Mouse (Mus musculus) liver, postnatal 0 days (tissue): Measurements from ENCODE around the gene Dhps. TPM values are rescaled to one million over a fixed set of nuclear protein-coding genes. Genes with fewer than 3 reads are reported as not detected.

ENCODE experiments used
- ATAC-seq: fragments of 200-750 bp; cut with Nextera tagmentation; 2 replicates; pipeline ENCODE4 v1.8.0; 2017; ENCODE audit warnings: mild to moderate bottlenecking, moderate library complexity
- DNase-seq: peaks from one replicate; pipeline ENCODE4 v3.0.0-alpha.2; 2016
- H3K27ac ChIP-seq: fragments of 300-500 bp; sonication (generic); 2 replicates; pipeline ENCODE4 v1.5.1; 2014; ENCODE audit warnings: antibody characterized with exemption, moderate library complexity, mild to moderate bottlenecking, low read depth
- H3K27me3 ChIP-seq: fragments of 300-500 bp; sonication (generic); 2 replicates; pipeline ENCODE4 v1.6.1; 2014; ENCODE audit warnings: low read length, control low read depth, mixed read lengths; ENCODE audit not compliant: insufficient read depth
- H3K36me3 ChIP-seq: fragments of 300-500 bp; sonication (generic); replicated peaks from 2 replicates; pipeline ENCODE4 v1.6.1; 2014; ENCODE audit warnings: mild to moderate bottlenecking, control low read depth, low read length, moderate library complexity, mixed read lengths; ENCODE audit not compliant: insufficient read depth
- H3K4me1 ChIP-seq: fragments of 300-500 bp; sonication (generic); 2 replicates; pipeline ENCODE4 v1.6.1; 2014; ENCODE audit warnings: antibody characterized with exemption, mild to moderate bottlenecking, control low read depth; ENCODE audit not compliant: insufficient read depth
- H3K4me2 ChIP-seq: fragments of 300-500 bp; sonication (generic); 2 replicates; pipeline ENCODE4 v1.6.1; 2014; ENCODE audit warnings: low read depth, mild to moderate bottlenecking, low read length, moderate library complexity, mixed read lengths
- H3K4me3 ChIP-seq: fragments of 300-500 bp; sonication (generic); 2 replicates; pipeline ENCODE4 v1.5.1; 2014; ENCODE audit warnings: low read depth, low read length
- H3K9ac ChIP-seq: fragments of 300-500 bp; sonication (generic); replicated peaks from 2 replicates; pipeline ENCODE4 v1.6.1; 2014; ENCODE audit warnings: mild to moderate bottlenecking, moderate library complexity
- H3K9me3 ChIP-seq: fragments of 300-500 bp; sonication (generic); 2 replicates; pipeline ENCODE4 v1.6.1; 2016; ENCODE audit warnings: mild to moderate bottlenecking, control low read depth, low read length, mixed read lengths
- CTCF ChIP-seq: sonication (generic); IDR thresholded peaks from 2 replicates; pipeline ENCODE4 v1.5.1; 2016; ENCODE audit warnings: antibody characterized with exemption, low read depth
- EP300 ChIP-seq: IDR thresholded peaks from 2 replicates; pipeline ENCODE4 v1.6.1; 2016; ENCODE audit warnings: antibody characterized with exemption, low read depth, mild to moderate bottlenecking
- whole genome bisulfite sequencing: fragments of 180-500 bp; shearing (Covaris S2); extraction: QIAGEN DNeasy Blood & Tissue Kit; methylation state at CpG from one replicate; pipeline ENCODE4 v1.1.7; 2014; ENCODE audit not compliant: insufficient replicate concordance; 5-methylcytosine and 5-hydroxymethylcytosine counted together
- polyA plus RNA-seq: library from polyadenylated mRNA; unstranded; fragments of >200 nt; fragmentation: Nextera tagmentation; extraction: Ambion mirVana; gene quantifications from 2 replicates; pipeline ENCODE4 v1.2.1, GENCODE M21; 2015

Gene Dhps
- polyA plus RNA-seq, 1 experiment from 2014 or later = 27.7 TPM

GRCm38 (mm10) chr8:85095566-85095965, 24.0 kb downstream of the Dhps start:
- H3K4me2 ChIP-seq = no peak overlapping the region
- TF ChIP-seq CTCF (no peak), EP300 (no peak)
- H3K9ac ChIP-seq = no peak overlapping the region
- no peak overlapping the region for H3K4me3 ChIP-seq
- H3K27me3 ChIP-seq = no peaks in the 10 kb centered on the region
- H3K4me1 ChIP-seq = no peaks in the 10 kb centered on the region
- no peak overlapping the region for H3K27ac ChIP-seq
- H3K9me3 ChIP-seq = no peaks in the 10 kb centered on the region
- no peak for ATAC-seq
- WGBS = 93% methylated on average over 7 of the region's 7 CpGs
- peaks cover 53% of the 10 kb centered on the region for H3K36me3 ChIP-seq
- no peak for DNase-seq

GRCm38 (mm10) chr8:85096196-85096595, 24.6 kb downstream of the Dhps start:
- DNase-seq = no peak
- no peaks in the 10 kb centered on the region for H3K9me3 ChIP-seq
- H3K4me2 ChIP-seq = no peak overlapping the region
- no peak overlapping the region for H3K4me3 ChIP-seq
- no peak for TF ChIP-seq CTCF
- TF ChIP-seq EP300 = no peak
- H3K27ac ChIP-seq = no peak overlapping the region
- 88% methylated on average over 16 of the region's 16 CpGs for WGBS
- H3K27me3 ChIP-seq = no peaks in the 10 kb centered on the region
- no peak for ATAC-seq
- peaks cover 47% of the 10 kb centered on the region for H3K36me3 ChIP-seq
- H3K4me1 ChIP-seq = no peaks in the 10 kb centered on the region
- no peak overlapping the region for H3K9ac ChIP-seq

GRCm38 (mm10) chr8:85096850-85097249, 25.3 kb downstream of the Dhps start:
- Histone ChIP-seq H3K4me2 (no peak overlapping the region), H3K27ac (no peak overlapping the region), H3K4me1 (no peaks in the 10 kb centered on the region), H3K36me3 (peaks cover 45% of the 10 kb centered on the region), H3K27me3 (no peaks in the 10 kb centered on the region), H3K9me3 (0 out of 2 replicates have a peak, but pooled peaks cover 2% of the 10 kb centered on the region), H3K9ac (no peak overlapping the region), H3K4me3 (no peak overlapping the region)
- WGBS = 78% methylated on average over 4 of the region's 4 CpGs
- ATAC-seq = no peak
- no peak for DNase-seq
- no peak for TF ChIP-seq CTCF
- no peak for TF ChIP-seq EP300

- peaks cover 27% of the 10 kb centered on the region for H3K36me3 ChIP-seq
- no peaks in the 10 kb centered on the region for H3K4me1 ChIP-seq
- 65% methylated on average over 4 of the region's 4 CpGs for WGBS
- ATAC-seq (no peak), DNase-seq (no peak)
- TF ChIP-seq CTCF (no peak), EP300 (no peak)
- H3K27ac ChIP-seq = no peak overlapping the region
- H3K9me3 ChIP-seq = 0 out of 2 replicates have a peak, but pooled peaks cover 2% of the 10 kb centered on the region
- no peaks in the 10 kb centered on the region for H3K27me3 ChIP-seq
- no peak overlapping the region for H3K4me2 ChIP-seq
- H3K4me3 ChIP-seq = no peak overlapping the region
- no peak overlapping the region for H3K9ac ChIP-seq
Measured at GRCm38 (mm10) chr8:85100076-85100665, 28.6 kb downstream of the Dhps start.

GRCm38 (mm10) chr8:85113241-85113640, 41.7 kb downstream of the Dhps start:
- Histone ChIP-seq H3K36me3 (peaks cover 39% of the 10 kb centered on the region), H3K4me1 (peaks cover 3% of the 10 kb centered on the region; the same call in 1 of the 2 replicates), H3K9ac (no peak overlapping the region), H3K27me3 (no peaks in the 10 kb centered on the region), H3K4me3 (no peak overlapping the region), H3K9me3 (peaks cover 8% of the 10 kb centered on the region), H3K4me2 (no peak overlapping the region), H3K27ac (no peak overlapping the region)
- no peak for ATAC-seq
- DNase-seq = no peak
- WGBS = 80% methylated on average over 10 of the region's 10 CpGs
- TF ChIP-seq EP300 (no peak), CTCF (no peak)

GRCm38 (mm10) chr8:85115501-85115900, 43.9 kb downstream of the Dhps start:
- peaks cover 30% of the 10 kb centered on the region for H3K36me3 ChIP-seq
- H3K4me2 ChIP-seq = peak overlapping the region; percentile 56; the same call in 1 of the 2 replicates
- no peaks in the 10 kb centered on the region for H3K27me3 ChIP-seq
- ATAC-seq = no peak
- no peak overlapping the region for H3K27ac ChIP-seq
- peaks cover 3% of the 10 kb centered on the region for H3K9me3 ChIP-seq
- TF ChIP-seq EP300 (no peak), CTCF (no peak)
- DNase-seq = no peak
- H3K4me1 ChIP-seq = peaks cover 3% of the 10 kb centered on the region; the same call in 1 of the 2 replicates
- WGBS = 73% methylated on average over 4 of the region's 4 CpGs
- H3K9ac ChIP-seq = no peak overlapping the region
- H3K4me3 ChIP-seq = no peak overlapping the region

GRCm38 (mm10) chr8:85116984-85117383, 45.4 kb downstream of the Dhps start:
- peak overlapping the region; percentile 68 for H3K27ac ChIP-seq
- H3K4me3 ChIP-seq = peak overlapping the region; percentile 11
- no peak for TF ChIP-seq CTCF
- TF ChIP-seq EP300 = peak; percentile 71
- H3K4me2 ChIP-seq = peak overlapping the region; percentile 56
- H3K9ac ChIP-seq = no peak overlapping the region
- no peak for DNase-seq
- peaks cover 15% of the 10 kb centered on the region for H3K36me3 ChIP-seq
- H3K27me3 ChIP-seq = no peaks in the 10 kb centered on the region
- H3K9me3 ChIP-seq = no peaks in the 10 kb centered on the region; the same call in 1 of the 2 replicates
- peak; percentile 62 for ATAC-seq
- H3K4me1 ChIP-seq = peaks cover 3% of the 10 kb centered on the region; the same call in 1 of the 2 replicates
- WGBS = 57% methylated on average over 7 of the region's 7 CpGs
